Mouse (Mus musculus) neural tube, embryonic 12.5 days (tissue): Measurements from ENCODE around the gene Nid2. TPM values are rescaled to one million over a fixed set of nuclear protein-coding genes. Genes with fewer than 3 reads are reported as not detected.
A peak's percentile ranks its signal among the peaks of the same experiment; 100 is the strongest.

ENCODE experiments used
- ATAC-seq: fragments of 200-750 bp; cut with Nextera tagmentation; 2 replicates; pipeline ENCODE4 v1.8.0; 2017; ENCODE audit warnings: low read depth, mild to moderate bottlenecking, moderate TSS enrichment, moderate library complexity; ENCODE audit not compliant: low FRiP score
- H3K27ac ChIP-seq: fragments of 300-500 bp; sonication (generic); 2 replicates; pipeline ENCODE4 v1.5.1; 2016
- H3K27me3 ChIP-seq: fragments of 300-500 bp; sonication (generic); replicated peaks from 2 replicates; pipeline ENCODE4 v1.6.1; 2016; ENCODE audit warnings: mild to moderate bottlenecking
- H3K36me3 ChIP-seq: fragments of 300-500 bp; sonication (generic); 2 replicates; pipeline ENCODE4 v1.6.1; 2016; ENCODE audit warnings: mild to moderate bottlenecking
- H3K4me1 ChIP-seq: fragments of 300-500 bp; sonication (generic); 2 replicates; pipeline ENCODE4 v1.6.1; 2016
- H3K4me2 ChIP-seq: fragments of 300-500 bp; sonication (generic); replicated peaks from 2 replicates; pipeline ENCODE4 v1.6.1; 2016; ENCODE audit warnings: mild to moderate bottlenecking
- H3K4me3 ChIP-seq: fragments of 300-500 bp; sonication (generic); 2 replicates; pipeline ENCODE4 v1.5.1; 2016
- H3K9ac ChIP-seq: fragments of 300-500 bp; sonication (generic); 2 replicates; pipeline ENCODE4 v1.6.1; 2016; ENCODE audit warnings: mild to moderate bottlenecking
- H3K9me3 ChIP-seq: fragments of 300-500 bp; sonication (generic); 2 replicates; pipeline ENCODE4 v1.6.1; 2016; ENCODE audit warnings: mild to moderate bottlenecking
- WGBS: fragments of 180-500 bp; shearing (Covaris S2); methylation state at CpG from one replicate; pipeline ENCODE4 v1.1.7; 2016; 5-methylcytosine and 5-hydroxymethylcytosine counted together
- polyA plus RNA-seq: library from polyadenylated mRNA; unstranded; fragments of >200 nt; fragmentation: Nextera tagmentation; extraction: Ambion mirVana; gene quantifications from 2 replicates; pipeline ENCODE4 v1.2.1, GENCODE M21; 2016

The Nid2 gene
- 53.6 and 59.5 TPM in 2 replicates for polyA plus RNA-seq

GRCm38 (mm10) chr14:19751025-19751771, at the start of gene Nid2:
TSS of gene Nid2 (plus strand) at chr14:19751265.
- Histone ChIP-seq H3K4me2 (peak within 1 kb of the TSS; percentile 88), H3K27me3 (peaks cover 20% of the 10 kb centered on the region), H3K9me3 (no peaks in the 10 kb centered on the region), H3K4me1 (peaks cover 17% of the 10 kb centered on the region), H3K36me3 (no peaks in the 10 kb centered on the region), H3K27ac (peak within 1 kb of the TSS; percentile 42; the same call in 1 of the 2 replicates), H3K9ac (peak within 1 kb of the TSS; percentile 42), H3K4me3 (peak within 1 kb of the TSS; percentile 51)
- peak; percentile 93 for ATAC-seq
- under 1% methylated on average over 45 of the region's 45 CpGs for WGBS

DNA sequence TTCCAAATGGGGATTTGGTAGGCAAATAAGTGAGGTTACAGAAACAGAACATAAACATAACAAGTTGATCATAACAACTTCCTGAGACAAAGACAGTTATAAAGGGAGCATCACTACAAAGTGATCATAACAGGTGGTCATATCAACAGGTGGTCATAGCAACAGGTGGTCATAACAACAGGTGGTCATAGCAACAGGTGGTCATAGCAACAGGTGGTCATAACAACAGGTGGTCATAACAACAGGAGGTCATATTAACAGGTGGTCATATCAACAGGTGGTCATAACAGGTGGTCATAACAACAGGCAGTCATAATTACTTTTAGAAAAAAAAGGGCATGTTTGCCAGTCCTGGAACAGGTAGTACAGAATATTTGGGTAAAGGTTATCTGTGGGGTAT, 49.5 kb upstream of the Nid2 start:
- Histone ChIP-seq H3K4me2 (no peak overlapping the region), H3K27me3 (peaks cover 28% of the 10 kb centered on the region; the same call in 1 of the 2 replicates), H3K27ac (no peak overlapping the region), H3K4me3 (no peak overlapping the region), H3K9me3 (no peaks in the 10 kb centered on the region), H3K36me3 (no peaks in the 10 kb centered on the region), H3K4me1 (no peaks in the 10 kb centered on the region), H3K9ac (no peak overlapping the region)
- no peak for ATAC-seq

DNA sequence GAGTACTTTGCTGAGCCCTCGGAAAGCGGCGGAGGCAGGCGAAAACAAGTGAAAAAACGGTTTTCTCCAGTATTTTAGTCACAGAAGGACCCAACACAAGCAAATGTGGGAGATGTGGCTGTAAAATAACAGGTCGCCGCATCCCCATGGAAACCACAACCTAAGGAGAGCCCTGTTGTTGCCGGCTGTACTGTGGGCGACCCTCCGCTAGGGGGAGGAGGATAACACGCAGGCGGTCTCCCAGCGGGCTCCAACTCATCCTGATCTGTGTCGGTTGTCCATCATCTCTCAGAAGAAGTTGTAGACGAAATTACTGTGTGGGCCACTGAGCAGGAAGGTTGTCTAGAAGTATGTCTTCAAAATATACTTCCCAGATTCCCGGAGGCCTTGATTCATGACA, 45.4 kb upstream of the Nid2 start:
- Histone ChIP-seq H3K27ac (no peak overlapping the region), H3K4me2 (peak overlapping the region; percentile 22; the same call in 1 of the 2 replicates), H3K36me3 (no peaks in the 10 kb centered on the region), H3K27me3 (peaks cover 18% of the 10 kb centered on the region), H3K4me1 (peaks cover 6% of the 10 kb centered on the region), H3K9ac (no peak overlapping the region), H3K4me3 (no peak overlapping the region), H3K9me3 (no peaks in the 10 kb centered on the region)
- peak; percentile 79 for ATAC-seq
- WGBS, result 8% methylated on average over 16 of the region's 16 CpGs

- Histone ChIP-seq H3K9ac (no peak overlapping the region), H3K27me3 (peaks cover 14% of the 10 kb centered on the region), H3K27ac (no peak overlapping the region), H3K4me1 (peaks cover 6% of the 10 kb centered on the region), H3K36me3 (no peaks in the 10 kb centered on the region), H3K4me3 (no peak overlapping the region), H3K9me3 (no peaks in the 10 kb centered on the region), H3K4me2 (no peak overlapping the region)
- WGBS, result 4% methylated on average over 5 of the region's 5 CpGs
- ATAC-seq, result no peak
These were observed 44.6 kb upstream of the Nid2 start for GRCm38 (mm10) chr14:19706454-19706853.

DNA sequence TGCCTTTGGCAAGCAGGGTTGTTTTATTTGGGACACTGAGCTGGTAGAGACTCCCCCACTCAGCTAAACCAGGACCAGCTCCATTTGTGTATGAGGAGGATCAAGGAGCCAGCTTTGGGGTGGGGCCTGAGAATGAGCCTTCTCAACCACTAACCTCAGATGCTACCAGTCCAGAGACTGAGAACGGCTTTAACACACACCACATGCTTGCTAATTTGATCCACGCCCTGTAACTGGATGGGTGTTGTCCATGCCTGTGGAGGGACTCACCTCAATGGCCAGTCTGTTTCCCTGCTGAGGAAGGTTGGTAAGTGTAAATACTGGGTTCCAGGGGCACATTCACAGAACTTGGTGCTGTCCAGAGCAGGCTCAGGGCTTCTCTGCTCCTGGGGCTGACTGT, 44.1 kb upstream of the Nid2 start:
- peaks cover 6% of the 10 kb centered on the region for H3K4me1 ChIP-seq
- H3K36me3 ChIP-seq, result no peaks in the 10 kb centered on the region
- no peak overlapping the region for H3K4me2 ChIP-seq
- H3K4me3 ChIP-seq, result no peak overlapping the region
- no peak for ATAC-seq
- WGBS, result 65% methylated on average over 2 of the region's 2 CpGs
- H3K9ac ChIP-seq, result no peak overlapping the region
- no peaks in the 10 kb centered on the region for H3K9me3 ChIP-seq
- no peak overlapping the region for H3K27ac ChIP-seq
- H3K27me3 ChIP-seq, result peaks cover 14% of the 10 kb centered on the region

DNA sequence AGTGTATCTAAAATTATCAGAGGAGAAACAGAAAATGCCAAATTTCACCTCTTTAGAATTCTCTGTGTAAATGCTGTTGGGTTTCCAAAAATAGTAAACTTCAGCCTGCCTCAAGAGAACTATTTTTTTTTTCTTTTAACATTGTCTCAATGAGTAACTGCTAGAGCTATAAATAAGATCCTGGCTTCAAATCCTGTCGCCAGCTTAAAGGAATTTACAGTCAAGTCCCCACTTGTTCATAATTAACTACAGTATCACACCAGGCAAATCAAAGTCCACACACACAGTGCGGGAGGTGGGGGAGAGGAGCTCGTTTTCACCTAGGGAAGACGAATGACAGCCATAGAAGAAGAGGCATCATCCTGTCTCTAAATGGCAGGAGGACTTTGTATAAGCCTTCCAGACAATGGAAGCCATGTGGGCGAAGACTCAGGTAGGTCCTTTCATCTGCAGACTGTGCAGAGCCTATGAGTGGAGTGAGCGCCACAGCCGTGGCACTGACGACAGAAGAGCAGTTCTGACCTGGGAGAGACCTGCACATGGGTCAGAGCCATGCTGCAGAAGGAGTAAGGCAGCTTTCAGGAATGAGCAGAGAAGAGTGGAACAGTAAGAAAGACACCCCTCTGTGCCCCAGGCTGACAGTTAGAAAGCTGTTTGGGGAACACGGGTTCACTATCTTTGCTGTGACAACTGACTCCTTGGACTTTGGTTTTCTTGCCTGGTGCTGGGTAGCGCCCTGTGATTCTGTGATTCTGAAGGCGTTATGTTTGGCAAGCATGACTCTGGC, 43.2 kb upstream of the Nid2 start:
- peaks cover 6% of the 10 kb centered on the region for H3K4me1 ChIP-seq
- 63% methylated on average over 11 of the region's 11 CpGs for WGBS
- no peaks in the 10 kb centered on the region for H3K36me3 ChIP-seq
- H3K4me3 ChIP-seq, result no peak overlapping the region
- no peak overlapping the region for H3K4me2 ChIP-seq
- H3K27me3 ChIP-seq, result peaks cover 9% of the 10 kb centered on the region
- ATAC-seq, result no peak
- no peaks in the 10 kb centered on the region for H3K9me3 ChIP-seq
- H3K27ac ChIP-seq, result no peak overlapping the region
- H3K9ac ChIP-seq, result no peak overlapping the region

DNA sequence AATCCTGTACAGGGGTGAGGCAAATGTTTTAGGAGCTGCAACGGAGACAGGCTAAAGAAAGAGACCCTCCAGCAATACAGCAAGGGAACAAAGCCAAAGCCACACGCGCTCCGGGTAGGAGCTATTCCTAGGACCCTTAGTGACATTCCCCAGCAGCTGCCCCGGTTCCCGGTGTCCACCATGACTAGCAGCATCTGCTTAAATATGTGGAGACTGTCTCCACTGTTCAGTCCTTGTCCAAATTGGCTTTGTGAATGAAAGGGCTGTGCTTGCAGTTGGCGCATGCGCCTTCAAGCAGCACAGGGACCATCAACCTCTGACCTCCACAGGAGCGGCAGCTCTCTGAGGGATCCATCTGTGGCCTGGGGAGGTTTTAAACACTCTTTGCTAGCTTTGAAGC, 41.9 kb upstream of the Nid2 start:
- 29% methylated on average over 9 of the region's 9 CpGs for WGBS
- no peaks in the 10 kb centered on the region for H3K9me3 ChIP-seq
- no peaks in the 10 kb centered on the region for H3K36me3 ChIP-seq
- no peak for ATAC-seq
- H3K4me1 ChIP-seq, result peaks cover 6% of the 10 kb centered on the region
- H3K9ac ChIP-seq, result no peak overlapping the region
- H3K27ac ChIP-seq, result no peak overlapping the region
- H3K27me3 ChIP-seq, result peaks cover 6% of the 10 kb centered on the region
- H3K4me2 ChIP-seq, result peak overlapping the region; percentile 30; the same call in 1 of the 2 replicates
- H3K4me3 ChIP-seq, result no peak overlapping the region

GRCm38 (mm10) chr14:19711771-19712170, 39.3 kb upstream of the Nid2 start:
- ATAC-seq, result no peak
- H3K4me1 ChIP-seq, result peaks cover 6% of the 10 kb centered on the region
- no peak overlapping the region for H3K4me3 ChIP-seq
- H3K9me3 ChIP-seq, result no peaks in the 10 kb centered on the region
- H3K27ac ChIP-seq, result no peak overlapping the region
- WGBS, result 68% methylated on average over 1 of the region's 1 CpGs
- H3K4me2 ChIP-seq, result no peak overlapping the region
- no peaks in the 10 kb centered on the region; the same call in 1 of the 2 replicates for H3K27me3 ChIP-seq
- no peak overlapping the region for H3K9ac ChIP-seq
- no peaks in the 10 kb centered on the region for H3K36me3 ChIP-seq

GRCm38 (mm10) chr14:19713067-19713466, 38.0 kb upstream of the Nid2 start:
- Histone ChIP-seq H3K27ac (no peak overlapping the region), H3K9ac (no peak overlapping the region), H3K27me3 (no peaks in the 10 kb centered on the region), H3K4me1 (peaks cover 6% of the 10 kb centered on the region), H3K36me3 (no peaks in the 10 kb centered on the region), H3K4me3 (no peak overlapping the region), H3K4me2 (no peak overlapping the region), H3K9me3 (no peaks in the 10 kb centered on the region)
- 71% methylated on average over 3 of the region's 3 CpGs for WGBS
- ATAC-seq, result no peak

DNA sequence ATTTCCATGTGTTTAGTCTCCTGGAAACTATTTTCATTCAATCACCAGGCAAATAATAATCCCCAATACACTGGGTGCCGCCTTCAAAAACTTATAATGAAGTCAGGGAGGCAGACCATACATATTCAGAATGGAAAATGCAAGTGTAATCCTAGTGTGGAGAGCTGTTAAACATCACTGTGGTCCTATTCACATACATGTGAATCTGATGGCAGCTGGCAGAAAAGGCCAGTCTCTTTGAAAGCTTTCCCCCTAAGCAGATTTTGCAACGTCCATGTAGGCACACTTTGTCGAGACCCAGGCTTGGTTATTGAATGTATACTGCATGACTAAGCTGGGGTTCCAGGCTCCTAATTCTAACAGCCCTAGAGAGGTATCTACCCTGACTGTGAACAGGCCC, 32.0 kb upstream of the Nid2 start:
- ATAC-seq, result no peak
- Histone ChIP-seq H3K27ac (no peak overlapping the region), H3K4me1 (no peaks in the 10 kb centered on the region), H3K4me3 (no peak overlapping the region), H3K27me3 (no peaks in the 10 kb centered on the region), H3K9ac (no peak overlapping the region), H3K9me3 (no peaks in the 10 kb centered on the region), H3K4me2 (no peak overlapping the region), H3K36me3 (no peaks in the 10 kb centered on the region)
- 64% methylated on average over 3 of the region's 3 CpGs for WGBS

GRCm38 (mm10) chr14:19720044-19720611, 30.9 kb upstream of the Nid2 start:
- Histone ChIP-seq H3K4me1 (no peaks in the 10 kb centered on the region), H3K9me3 (no peaks in the 10 kb centered on the region), H3K27ac (no peak overlapping the region), H3K4me2 (no peak overlapping the region), H3K27me3 (no peaks in the 10 kb centered on the region), H3K9ac (no peak overlapping the region), H3K36me3 (no peaks in the 10 kb centered on the region), H3K4me3 (no peak overlapping the region)
- no peak for ATAC-seq
- WGBS, result 55% methylated on average over 2 of the region's 2 CpGs

DNA sequence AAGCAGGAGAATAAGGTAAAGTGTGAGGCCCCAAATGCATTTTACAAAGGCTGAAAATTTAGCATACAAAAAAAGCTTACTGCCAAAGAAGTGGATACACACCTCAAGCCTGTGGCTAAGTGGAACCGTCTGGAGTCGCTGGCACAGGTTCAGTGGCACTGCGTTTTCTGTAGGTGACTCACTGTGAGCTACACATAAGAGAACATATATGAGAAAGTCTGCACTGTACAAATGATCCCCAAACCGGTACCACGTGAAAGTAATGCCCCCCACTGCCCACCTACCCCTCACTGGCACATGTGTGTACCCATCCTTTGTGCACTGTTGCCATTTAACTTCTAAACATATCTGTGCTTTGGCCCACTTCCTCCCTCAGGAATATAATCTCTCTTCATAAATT, 22.8 kb upstream of the Nid2 start:
- H3K27me3 ChIP-seq, result no peaks in the 10 kb centered on the region
- no peaks in the 10 kb centered on the region for H3K36me3 ChIP-seq
- 86% methylated on average over 5 of the region's 5 CpGs for WGBS
- H3K27ac ChIP-seq, result no peak overlapping the region
- H3K4me2 ChIP-seq, result no peak overlapping the region
- no peak overlapping the region for H3K9ac ChIP-seq
- no peaks in the 10 kb centered on the region for H3K4me1 ChIP-seq
- ATAC-seq, result no peak
- H3K4me3 ChIP-seq, result no peak overlapping the region
- no peaks in the 10 kb centered on the region for H3K9me3 ChIP-seq
